21 mouse cellular contexts compared by ENCODE assay signal in the genomic region with DNA sequence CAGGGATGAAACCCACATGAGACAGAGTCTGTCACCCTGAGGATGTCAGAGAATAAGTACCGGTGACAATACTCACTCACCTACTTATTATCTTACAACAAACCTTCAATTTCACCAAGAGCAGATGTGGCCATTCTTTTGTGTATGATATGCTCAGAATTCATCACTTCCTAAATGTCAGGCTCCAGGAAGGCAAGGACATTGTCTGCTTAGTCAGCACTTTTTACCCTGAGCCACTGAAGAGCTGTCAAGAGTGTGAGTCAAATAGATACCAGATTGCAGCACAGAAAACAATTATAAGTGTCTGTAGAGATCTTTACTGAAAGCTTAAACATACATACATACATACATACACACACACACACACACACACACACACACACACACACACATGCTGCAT.
DNase-seq lines count a peak whose midpoint lies in the region; ATAC-seq and TF ChIP-seq lines count a peak whose summit lies in the region.
"Had no signal": no experiment of that assay in that cellular context is flagged by ENCODE, and none has a peak within 500 bp of the region (broad histone marks: within the 10 kb centered on the region; RNA-seq: fewer than 3 reads in every experiment).

No protein-coding gene starts in this region.

- no peak overlapping the region for H3K4me3 ChIP-seq in lung, embryonic 14.5 days (ENCODE audit: low read depth, low read length)
- H3K4me3 ChIP-seq in lung, adult 2 months (replicated peaks; ENCODE audit: extremely low read depth, low read depth, low read length): no peak overlapping the region
- H3K4me3 ChIP-seq: embryonic facial prominence, embryonic 12.5 days; forebrain, embryonic 13.5 days; heart, embryonic 10.5 days; hindbrain, embryonic 12.5 days had no signal

- no peak overlapping the region for H3K4me2 ChIP-seq in lung, embryonic 14.5 days
- H3K4me2 ChIP-seq: embryonic facial prominence, embryonic 12.5 days; forebrain, embryonic 13.5 days; hindbrain, embryonic 12.5 days had no signal

- no peak overlapping the region for H3K9ac ChIP-seq in lung, embryonic 14.5 days
- H3K9ac ChIP-seq: embryonic facial prominence, embryonic 12.5 days; forebrain, embryonic 13.5 days; hindbrain, embryonic 12.5 days had no signal

- TF ChIP-seq CTCF in lung, embryonic 14.5 days (IDR thresholded peaks at IDR 0.05; ENCODE audit: low read depth): no peak
- TF ChIP-seq CTCF in lung, adult 2 months (IDR thresholded peaks at IDR 0.05; ENCODE audit: insufficient read depth, low read length): no peak
- TF ChIP-seq CTCF in brain, embryonic 14.5 days (IDR thresholded peaks at IDR 0.05; ENCODE audit: borderline replicate concordance, extremely low read depth, insufficient read depth, insufficient read length): no peak

- H3K36me3 ChIP-seq in lung, embryonic 14.5 days (ENCODE audit: insufficient read depth): no peaks in the 10 kb centered on the region
- H3K36me3 ChIP-seq: embryonic facial prominence, embryonic 12.5 days; heart, embryonic 10.5 days; hindbrain, embryonic 12.5 days had no signal

- H3K9me3 ChIP-seq in lung, embryonic 14.5 days (ENCODE audit: low read depth, low read length): no peaks in the 10 kb centered on the region
- H3K9me3 ChIP-seq: embryonic facial prominence, embryonic 12.5 days; forebrain, embryonic 13.5 days; heart, embryonic 10.5 days; hindbrain, embryonic 12.5 days had no signal

- TF ChIP-seq POLR2A in lung, adult 2 months (IDR thresholded peaks at IDR 0.05; ENCODE audit: borderline replicate concordance, extremely low read depth, low read depth, low read length): no peak
- no peak for TF ChIP-seq POLR2A in brain, embryonic 14.5 days (IDR thresholded peaks at IDR 0.05; ENCODE audit: borderline replicate concordance, extremely low read depth, insufficient read depth, insufficient read length, poor library complexity, severe bottlenecking)

- H3K4me1 ChIP-seq in lung, embryonic 14.5 days (ENCODE audit: insufficient read depth): no peaks in the 10 kb centered on the region
- peaks cover 6% of the 10 kb centered on the region; the same call in 1 of the 2 replicates for H3K4me1 ChIP-seq in lung, adult 2 months (ENCODE audit: control insufficient read depth, insufficient read depth, low read length)
- H3K4me1 ChIP-seq: embryonic facial prominence, embryonic 12.5 days; forebrain, embryonic 13.5 days; heart, embryonic 10.5 days; hindbrain, embryonic 12.5 days had no signal

- H3K27me3 ChIP-seq in lung, embryonic 14.5 days (ENCODE audit: insufficient read depth, low read length): no peaks in the 10 kb centered on the region
- H3K27me3 ChIP-seq: embryonic facial prominence, embryonic 12.5 days; forebrain, embryonic 13.5 days; hindbrain, embryonic 12.5 days had no signal

- no peak for ATAC-seq in lung, embryonic 14.5 days (ENCODE audit: insufficient read depth)
- ATAC-seq: forebrain, embryonic 13.5 days; hindbrain, embryonic 16.5 days had no signal

- WGBS in lung, embryonic 14.5 days: 78% methylated on average over 1 of the region's 1 CpGs
- 90% methylated on average over 1 of the region's 1 CpGs for WGBS in lung, adult 2 months

- no peak overlapping the region for H3K27ac ChIP-seq in lung, embryonic 14.5 days (ENCODE audit: low read depth)
- H3K27ac ChIP-seq: embryonic facial prominence, embryonic 12.5 days; forebrain, embryonic 13.5 days; heart, embryonic 10.5 days; hindbrain, embryonic 12.5 days had no signal

- peak; percentile 3 for DNase-seq in adrenal gland, postnatal 10 days
- DNase-seq in adrenal gland, adult 8-10 months: no peak
- peak; percentile 21 for DNase-seq in lung, embryonic 14.5 days
- no peak for DNase-seq in lung, adult 2 months
- DNase-seq in CD4-positive helper T cell, adult 2 months (ENCODE audit: low read depth, low spot score): peak; percentile 6
- peak; percentile 42 for DNase-seq in brain, embryonic 14.5 days (ENCODE audit: low read depth)
- no peak for DNase-seq in cerebellum, postnatal 4 days (ENCODE audit: low spot score in 2 of 2)
- DNase-seq: adrenal gland, postnatal 36 days; B cell, adult 2 months; cerebellum, adult 11 months; cerebellum, adult 8-10 months; cerebellum, postnatal 14 days; gastrocnemius, postnatal 10 days; heart, adult 18-20 months; heart, postnatal 10 days; heart, postnatal 4 days had no signal

Comparison
In these comparisons a context has a peak if more than half of its experiments do, and no peak if none do; other contexts are left out.
1. DNase-seq: peak in adrenal gland, postnatal 10 days (single experiment), lung, embryonic 14.5 days (single experiment), CD4-positive helper T cell, adult 2 months (single experiment) and brain, embryonic 14.5 days (single experiment); none in adrenal gland, adult 8-10 months (single experiment), lung, adult 2 months (single experiment) and cerebellum, postnatal 4 days (0 of 2).